Mouse (Mus musculus): ENCODE data around the gene Hsd11b1. TPM values are rescaled to one million over a fixed set of nuclear protein-coding genes. Genes with fewer than 3 reads are reported as not detected.
A peak's percentile ranks its signal among the peaks of the same experiment; 100 is the strongest.

Gene Hsd11b1
- total and polyA plus RNA-seq, 2 experiments from 2014 or later: 1.8 to 2.0 TPM

DNA sequence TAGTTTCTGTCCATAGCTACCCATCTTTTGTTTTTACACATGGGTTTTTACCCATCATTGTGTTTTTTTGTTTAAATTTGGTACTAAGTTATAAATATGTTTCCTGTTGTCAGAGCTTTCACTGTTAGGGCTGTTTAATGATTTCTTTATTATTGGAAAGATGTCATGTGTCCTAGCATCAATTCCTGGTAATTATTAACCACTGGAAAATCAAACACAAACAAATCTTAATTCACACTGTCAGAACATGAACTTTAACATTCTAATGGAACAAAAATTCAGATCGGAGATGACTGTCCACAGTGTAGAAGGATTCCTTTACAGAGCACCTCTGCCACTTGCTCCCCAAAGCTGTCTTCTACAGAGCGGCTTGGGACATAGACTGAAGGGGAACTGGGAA lies 58.4 kb downstream of the Hsd11b1 start:
- Histone ChIP-seq H3K9ac (no peak overlapping the region), H3K4me3 (ENCODE audit: low read depth, low read length) (no peak overlapping the region), H3K9me3 (ENCODE audit: low read length) (no peaks in the 10 kb centered on the region), H3K4me1 (ENCODE audit: insufficient read depth) (no peaks in the 10 kb centered on the region), H3K27me3 (ENCODE audit: insufficient read depth, low read length) (no peaks in the 10 kb centered on the region), H3K27ac (ENCODE audit: low read depth, low read length) (no peak overlapping the region), H3K4me2 (ENCODE audit: low read depth) (no peak overlapping the region), H3K36me3 (ENCODE audit: insufficient read depth) (no peaks in the 10 kb centered on the region)
- 97% methylated on average over 2 of the region's 2 CpGs for WGBS
- no peak for ATAC-seq
- DNase-seq: no peak
- TF ChIP-seq CTCF (IDR thresholded peaks at IDR 0.05; ENCODE audit: low read depth): no peak

DNA sequence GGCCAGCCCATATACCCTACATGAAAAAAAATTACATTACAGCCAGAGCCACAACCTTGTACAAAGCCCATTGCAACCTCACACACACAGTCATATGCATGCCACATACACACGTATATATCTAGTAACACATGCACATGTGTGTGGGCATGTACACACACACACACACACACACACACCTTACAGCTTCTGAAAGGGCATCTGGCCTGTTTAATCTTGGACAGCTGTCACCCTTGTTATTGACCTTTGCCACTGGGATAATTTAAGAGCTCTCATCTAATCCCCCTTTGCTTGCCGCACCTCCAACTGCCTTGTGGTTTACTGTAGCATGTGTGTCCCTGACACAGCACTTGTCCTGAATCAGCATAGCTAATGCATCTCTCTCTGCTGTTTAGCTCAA lies 60.1 kb downstream of the Hsd11b1 start:
- no peaks in the 10 kb centered on the region for H3K9me3 ChIP-seq (ENCODE audit: low read length)
- H3K4me2 ChIP-seq (ENCODE audit: low read depth): no peak overlapping the region
- no peak overlapping the region for H3K4me3 ChIP-seq (ENCODE audit: low read depth, low read length)
- no peak overlapping the region for H3K9ac ChIP-seq
- DNase-seq: no peak
- WGBS: 88% methylated on average over 2 of the region's 2 CpGs
- no peak for TF ChIP-seq CTCF (IDR thresholded peaks at IDR 0.05; ENCODE audit: low read depth)
- no peak for ATAC-seq
- H3K4me1 ChIP-seq (ENCODE audit: insufficient read depth): no peaks in the 10 kb centered on the region
- no peaks in the 10 kb centered on the region for H3K36me3 ChIP-seq (ENCODE audit: insufficient read depth)
- H3K27ac ChIP-seq (ENCODE audit: low read depth, low read length): no peak overlapping the region
- no peaks in the 10 kb centered on the region for H3K27me3 ChIP-seq (ENCODE audit: insufficient read depth, low read length)

DNA sequence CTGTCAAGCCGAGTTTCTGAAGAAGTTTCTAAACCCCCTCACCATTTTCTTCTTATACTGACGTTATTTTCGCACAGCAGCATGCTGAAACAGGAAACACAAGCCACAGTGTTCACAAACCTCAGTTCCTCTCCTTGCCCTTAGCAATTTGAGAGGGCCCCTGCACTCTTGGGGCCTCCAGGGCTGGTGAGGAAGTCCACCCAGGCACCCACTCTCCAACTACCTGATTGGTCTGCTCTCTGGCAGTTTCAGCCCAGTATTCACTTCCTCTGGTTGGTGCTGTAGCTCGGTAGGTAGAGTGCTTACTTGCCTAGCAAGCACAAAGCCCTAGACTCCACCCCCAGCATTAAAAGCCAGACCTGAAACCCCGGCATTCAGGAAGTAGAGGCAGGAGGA lies 62.5 kb downstream of the Hsd11b1 start, which contains the start of gene Traf3ip3:
Traf3ip3 (minus strand) TSS at position 321 of the 396 bp plus-strand sequence.
- H3K27me3 ChIP-seq (ENCODE audit: insufficient read depth, low read length): no peaks in the 10 kb centered on the region
- ATAC-seq (no peak), DNase-seq (no peak)
- H3K9ac ChIP-seq: no peak within 1 kb of the TSS
- WGBS: 74% methylated on average over 5 of the region's 5 CpGs
- no peaks in the 10 kb centered on the region for H3K4me1 ChIP-seq (ENCODE audit: insufficient read depth)
- no peaks in the 10 kb centered on the region for H3K36me3 ChIP-seq (ENCODE audit: insufficient read depth)
- no peak within 1 kb of the TSS for H3K4me3 ChIP-seq (ENCODE audit: low read depth, low read length)
- no peak within 1 kb of the TSS for H3K27ac ChIP-seq (ENCODE audit: low read depth, low read length)
- H3K9me3 ChIP-seq (ENCODE audit: low read length): no peaks in the 10 kb centered on the region
- H3K4me2 ChIP-seq (ENCODE audit: low read depth): no peak within 1 kb of the TSS
- TF ChIP-seq CTCF (IDR thresholded peaks at IDR 0.05; ENCODE audit: low read depth): no peak

DNA sequence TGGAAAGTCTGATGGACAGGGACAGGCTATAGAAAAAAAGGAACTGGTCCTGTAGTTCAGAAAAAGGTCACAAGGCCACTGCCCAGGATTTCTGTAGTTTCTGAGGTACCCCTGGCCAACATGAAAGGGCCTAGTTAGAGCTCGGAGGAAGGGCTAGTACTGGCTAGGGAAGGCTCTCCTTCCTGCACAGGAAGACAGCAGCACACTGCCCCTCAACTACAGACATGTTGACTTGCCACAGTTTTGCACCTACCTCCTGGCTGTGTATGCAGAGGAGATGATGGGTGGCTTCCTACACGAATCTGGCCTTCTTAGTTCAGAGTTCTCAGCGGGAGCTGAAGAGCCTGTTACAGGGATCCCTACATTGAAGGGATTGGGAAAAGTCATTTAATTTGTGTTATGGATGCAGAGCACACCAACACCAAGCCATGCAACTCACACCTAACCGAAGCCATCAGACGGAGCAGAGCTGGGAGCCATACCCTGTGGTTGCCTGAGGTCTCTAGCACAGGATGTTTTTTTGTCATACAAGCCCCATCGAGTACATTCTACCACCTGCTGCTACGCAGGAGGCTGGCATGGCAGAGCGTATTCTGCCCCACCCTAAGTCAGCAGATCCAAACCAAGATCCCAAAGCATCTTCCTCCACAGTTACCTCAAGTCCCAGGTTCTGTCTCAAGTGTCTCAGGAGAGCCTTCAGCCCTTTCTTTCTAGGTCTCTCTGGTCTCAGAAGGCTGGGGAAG lies 63.1 kb downstream of the Hsd11b1 start:
- Histone ChIP-seq H3K4me1 (ENCODE audit: insufficient read depth) (no peaks in the 10 kb centered on the region), H3K27me3 (ENCODE audit: insufficient read depth, low read length) (no peaks in the 10 kb centered on the region), H3K9me3 (ENCODE audit: low read length) (no peaks in the 10 kb centered on the region), H3K36me3 (ENCODE audit: insufficient read depth) (no peaks in the 10 kb centered on the region), H3K9ac (no peak overlapping the region), H3K27ac (ENCODE audit: low read depth, low read length) (no peak overlapping the region), H3K4me2 (ENCODE audit: low read depth) (no peak overlapping the region), H3K4me3 (ENCODE audit: low read depth, low read length) (no peak overlapping the region)
- no peak for TF ChIP-seq CTCF (IDR thresholded peaks at IDR 0.05; ENCODE audit: low read depth)
- ATAC-seq (no peak), DNase-seq (no peak)
- WGBS: 78% methylated on average over 8 of the region's 8 CpGs

DNA sequence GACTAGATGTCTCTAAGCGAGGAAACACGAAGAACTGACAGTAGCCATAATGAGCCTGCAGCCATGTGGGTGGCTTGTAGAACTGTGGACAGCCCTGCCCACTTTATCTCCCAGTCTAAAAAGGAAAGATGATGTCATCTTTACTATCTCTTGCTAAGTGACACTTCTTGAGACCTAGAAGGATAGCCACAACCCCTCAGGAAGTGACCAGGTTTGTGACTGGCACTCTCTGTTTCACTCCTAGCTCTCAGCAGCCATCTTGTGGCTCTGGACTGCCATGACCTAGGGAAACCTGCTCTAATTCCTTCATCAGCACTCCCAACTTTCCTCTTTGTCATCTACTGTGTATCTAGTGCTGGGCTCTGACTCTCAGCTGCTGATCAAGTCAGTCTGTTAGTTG lies 65.6 kb downstream of the Hsd11b1 start:
- no peaks in the 10 kb centered on the region for H3K9me3 ChIP-seq (ENCODE audit: low read length)
- no peaks in the 10 kb centered on the region for H3K27me3 ChIP-seq (ENCODE audit: insufficient read depth, low read length)
- no peaks in the 10 kb centered on the region for H3K4me1 ChIP-seq (ENCODE audit: insufficient read depth)
- no peaks in the 10 kb centered on the region for H3K36me3 ChIP-seq (ENCODE audit: insufficient read depth)
- H3K9ac ChIP-seq: no peak overlapping the region
- no peak overlapping the region for H3K4me2 ChIP-seq (ENCODE audit: low read depth)
- 86% methylated on average over 2 of the region's 2 CpGs for WGBS
- DNase-seq (no peak), ATAC-seq (no peak)
- TF ChIP-seq CTCF (IDR thresholded peaks at IDR 0.05; ENCODE audit: low read depth): 0 out of 2 replicates have a peak, but pooled peaks have one; percentile 13
- H3K27ac ChIP-seq (ENCODE audit: low read depth, low read length): no peak overlapping the region
- no peak overlapping the region for H3K4me3 ChIP-seq (ENCODE audit: low read depth, low read length)

DNA sequence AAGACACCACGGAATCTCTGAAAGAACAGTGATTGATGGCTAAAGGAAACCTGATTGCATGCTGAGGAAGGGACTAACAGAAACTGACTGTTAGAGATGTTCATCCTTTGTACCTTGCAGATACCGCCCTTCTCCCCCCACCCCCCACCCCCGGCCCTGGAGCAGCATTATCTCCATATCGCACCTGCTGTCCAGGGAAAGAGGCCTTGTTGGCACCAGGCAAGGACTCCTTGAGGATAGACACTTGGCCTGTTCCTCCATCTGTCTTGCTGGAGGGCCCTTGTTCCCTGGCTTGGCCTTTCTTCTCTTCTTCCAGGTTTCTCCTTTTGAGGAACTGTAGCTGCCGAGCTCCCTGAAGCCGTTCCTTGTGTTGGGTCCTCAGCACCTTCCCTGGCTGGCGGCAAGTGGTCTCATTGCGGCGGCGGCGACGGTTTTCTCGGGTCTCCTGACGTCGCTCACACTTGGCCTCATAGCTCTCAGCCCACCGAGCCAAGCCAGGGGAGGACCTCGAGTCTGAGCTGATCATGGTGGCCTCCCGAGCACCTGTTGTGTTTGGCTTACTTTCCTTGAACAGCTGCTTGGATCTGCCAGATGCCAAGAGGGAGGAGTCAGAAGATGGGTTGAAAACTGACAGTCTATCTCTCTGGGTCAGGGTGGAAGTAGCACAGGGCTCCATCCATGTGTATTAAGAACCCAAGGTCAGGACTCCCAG lies 66.2 kb downstream of the Hsd11b1 start:
- H3K36me3 ChIP-seq (ENCODE audit: insufficient read depth): no peaks in the 10 kb centered on the region
- no peaks in the 10 kb centered on the region for H3K4me1 ChIP-seq (ENCODE audit: insufficient read depth)
- H3K4me2 ChIP-seq (ENCODE audit: low read depth): no peak overlapping the region
- no peak overlapping the region for H3K27ac ChIP-seq (ENCODE audit: low read depth, low read length)
- ATAC-seq (no peak), DNase-seq (no peak)
- no peak overlapping the region for H3K9ac ChIP-seq
- no peak overlapping the region for H3K4me3 ChIP-seq (ENCODE audit: low read depth, low read length)
- no peaks in the 10 kb centered on the region for H3K9me3 ChIP-seq (ENCODE audit: low read length)
- no peaks in the 10 kb centered on the region for H3K27me3 ChIP-seq (ENCODE audit: insufficient read depth, low read length)
- no peak for TF ChIP-seq CTCF (IDR thresholded peaks at IDR 0.05; ENCODE audit: low read depth)
- WGBS: 91% methylated on average over 18 of the region's 18 CpGs

DNA sequence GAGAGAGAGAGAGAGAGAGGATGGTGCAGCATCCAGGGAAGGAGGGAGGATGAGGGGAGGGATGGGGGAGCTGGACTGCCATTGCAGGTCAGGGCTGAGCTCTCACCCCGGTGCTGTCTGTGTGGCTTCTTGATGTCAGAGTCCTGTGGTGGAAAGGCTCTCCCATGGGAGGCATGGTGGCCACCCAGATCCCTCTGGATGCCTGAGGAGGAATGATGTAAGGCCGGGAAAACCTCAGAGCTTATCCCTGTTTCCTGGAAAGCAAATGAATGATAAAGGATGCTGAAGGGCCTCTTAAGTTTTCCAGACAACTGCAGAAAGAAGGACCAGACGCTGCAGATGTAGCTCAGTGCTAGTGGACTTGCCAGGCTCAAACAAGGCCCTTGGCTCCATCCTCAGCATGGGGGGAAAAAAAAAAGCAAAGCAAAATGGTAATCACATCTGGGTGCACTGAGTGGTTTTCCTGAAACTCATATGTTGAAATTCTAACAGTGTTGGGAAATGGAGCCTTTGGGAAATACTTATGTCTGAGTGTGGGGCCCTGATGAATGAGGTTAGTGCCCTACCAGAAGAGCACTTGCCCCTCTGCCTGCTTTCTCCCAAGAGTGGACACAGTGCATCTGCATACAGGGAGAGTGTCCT lies 68.6 kb downstream of the Hsd11b1 start:
- no peak for TF ChIP-seq CTCF (IDR thresholded peaks at IDR 0.05; ENCODE audit: low read depth)
- no peaks in the 10 kb centered on the region for H3K27me3 ChIP-seq (ENCODE audit: insufficient read depth, low read length)
- H3K36me3 ChIP-seq (ENCODE audit: insufficient read depth): no peaks in the 10 kb centered on the region
- ATAC-seq (no peak), DNase-seq (no peak)
- no peak overlapping the region for H3K4me3 ChIP-seq (ENCODE audit: low read depth, low read length)
- H3K9me3 ChIP-seq (ENCODE audit: low read length): no peaks in the 10 kb centered on the region
- H3K9ac ChIP-seq: no peak overlapping the region
- 0 out of 2 replicates have a peak, but pooled peaks cover 1% of the 10 kb centered on the region for H3K4me1 ChIP-seq (ENCODE audit: insufficient read depth)
- no peak overlapping the region for H3K27ac ChIP-seq (ENCODE audit: low read depth, low read length)
- H3K4me2 ChIP-seq (ENCODE audit: low read depth): no peak overlapping the region
- WGBS: 65% methylated on average over 3 of the region's 3 CpGs

Measured in forebrain, postnatal 0 days (tissue).